Mouse (Mus musculus): Measurements from ENCODE around the gene Myh10.

The Myh10 gene

DNA sequence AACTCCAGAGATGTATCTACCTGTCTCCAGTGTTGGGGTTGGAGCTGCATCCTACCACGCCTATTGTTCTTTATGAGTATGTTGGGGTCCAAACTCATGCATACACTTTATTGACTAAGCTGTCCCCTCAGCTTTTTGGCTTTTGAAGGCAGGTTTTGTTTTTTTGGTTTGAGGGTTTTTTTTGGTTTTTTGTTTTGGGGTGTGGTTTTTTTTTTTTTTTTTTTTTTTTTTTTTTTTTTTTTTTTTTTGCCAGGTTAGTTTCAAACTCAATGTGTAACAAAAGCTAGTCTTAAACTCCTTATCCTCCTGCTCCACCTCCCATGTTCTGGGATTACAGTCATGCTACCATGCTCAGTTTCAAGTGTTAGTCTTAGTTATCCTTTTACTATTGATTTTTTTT is 12.9 kb downstream of the Myh10 start:
- Histone ChIP-seq H3K36me3 (ENCODE audit: insufficient read depth, low read length) (peaks cover 44% of the 10 kb centered on the region), H3K4me1 (replicated peaks; ENCODE audit: low read depth, low read length) (no peaks in the 10 kb centered on the region)
- TF ChIP-seq CTCF (conservative IDR thresholded peaks at IDR 0.05; ENCODE audit: low read length) (no peak), POU5F1 (IDR thresholded peaks at IDR 0.05; ENCODE audit: borderline replicate concordance, low read length) (no peak), NANOG (IDR thresholded peaks at IDR 0.05; ENCODE audit: borderline replicate concordance, low read length) (no peak)

DNA sequence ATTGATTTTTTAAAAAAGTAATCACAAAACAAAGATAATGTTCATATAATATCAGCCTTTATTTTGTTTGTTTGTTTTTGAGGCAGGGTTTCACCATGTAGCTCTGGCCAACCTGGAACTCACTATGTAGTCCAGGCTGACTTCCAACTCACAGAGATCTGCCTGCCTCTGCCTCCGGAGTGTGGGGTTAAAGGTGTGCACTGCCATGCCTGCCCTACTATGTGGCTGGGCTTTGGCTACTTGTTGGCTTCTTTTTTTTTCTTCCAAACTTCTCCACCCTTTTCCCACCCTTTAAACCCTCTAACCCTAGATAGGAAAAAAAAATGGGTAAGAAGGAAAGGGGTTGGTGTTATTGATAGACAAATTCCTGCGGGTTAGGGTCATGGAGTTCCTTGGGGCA is 13.5 kb downstream of the Myh10 start:
- peaks cover 9% of the 10 kb centered on the region for H3K9me3 ChIP-seq (ENCODE audit: low read length)
- no peaks in the 10 kb centered on the region for H3K27me3 ChIP-seq (ENCODE audit: insufficient read depth, low read length)
- peaks cover 38% of the 10 kb centered on the region for H3K36me3 ChIP-seq (ENCODE audit: insufficient read depth, low read length)
- H3K4me1 ChIP-seq (replicated peaks; ENCODE audit: low read depth, low read length), result no peaks in the 10 kb centered on the region
- no peak overlapping the region for H3K4me3 ChIP-seq (replicated peaks; ENCODE audit: low read length)
- no peak for TF ChIP-seq CTCF (conservative IDR thresholded peaks at IDR 0.05; ENCODE audit: low read length)
- no peak for TF ChIP-seq NANOG (IDR thresholded peaks at IDR 0.05; ENCODE audit: borderline replicate concordance, low read length)
- no peak for TF ChIP-seq POU5F1 (IDR thresholded peaks at IDR 0.05; ENCODE audit: borderline replicate concordance, low read length)

More for the DNA sequence above, 12.9 kb downstream of the Myh10 start:
- peaks cover 9% of the 10 kb centered on the region for H3K9me3 ChIP-seq (ENCODE audit: low read length)
- no peak overlapping the region for H3K4me3 ChIP-seq (replicated peaks; ENCODE audit: low read length)
- H3K27me3 ChIP-seq (ENCODE audit: insufficient read depth, low read length), result no peaks in the 10 kb centered on the region

DNA sequence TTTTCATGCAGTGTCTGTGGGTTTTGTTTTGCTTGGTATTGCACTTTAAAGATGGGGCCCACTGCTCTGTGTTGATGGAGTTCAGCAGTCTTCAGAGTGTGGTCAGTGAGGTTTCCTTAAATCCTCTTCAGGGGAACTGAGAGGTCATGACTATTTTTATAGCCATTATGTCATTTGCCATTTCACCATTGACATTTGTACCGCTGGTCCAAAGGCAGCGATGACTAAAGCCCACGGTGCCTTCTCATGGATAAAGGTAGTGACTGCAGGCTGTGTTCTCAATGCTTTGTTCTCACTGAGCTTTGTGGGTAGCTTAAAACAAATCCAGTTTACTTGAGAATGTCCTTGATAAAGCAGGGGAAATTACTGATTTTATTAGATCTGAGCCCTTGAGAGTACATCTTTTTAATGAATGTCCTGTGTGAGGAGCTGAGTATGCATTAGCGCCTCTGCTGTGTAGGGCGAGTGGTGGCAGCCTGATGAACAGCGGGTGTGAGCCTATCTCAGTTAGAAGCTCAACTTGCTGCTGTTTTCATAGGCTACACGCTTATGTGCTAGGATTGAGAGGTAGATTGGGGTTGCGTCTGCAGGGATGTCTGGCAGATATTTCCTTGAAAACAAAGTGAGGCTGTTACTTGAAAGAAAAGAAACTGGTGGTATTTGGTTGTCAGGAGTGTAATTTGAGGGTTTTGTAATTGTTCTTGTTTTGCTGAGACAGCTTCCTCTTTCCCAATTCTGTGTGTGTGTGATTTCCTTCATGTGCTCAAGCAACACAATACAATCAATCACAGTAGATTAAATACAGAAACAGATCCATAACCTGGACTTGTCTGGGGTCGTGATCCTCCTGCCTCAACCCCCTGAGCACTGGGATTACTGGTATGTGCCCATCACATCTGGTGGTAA is 15.4 kb downstream of the Myh10 start:
- TF ChIP-seq CTCF (conservative IDR thresholded peaks at IDR 0.05; ENCODE audit: low read length), result no peak
- TF ChIP-seq NANOG (IDR thresholded peaks at IDR 0.05; ENCODE audit: borderline replicate concordance, low read length), result no peak
- no peak for TF ChIP-seq POU5F1 (IDR thresholded peaks at IDR 0.05; ENCODE audit: borderline replicate concordance, low read length)

DNA sequence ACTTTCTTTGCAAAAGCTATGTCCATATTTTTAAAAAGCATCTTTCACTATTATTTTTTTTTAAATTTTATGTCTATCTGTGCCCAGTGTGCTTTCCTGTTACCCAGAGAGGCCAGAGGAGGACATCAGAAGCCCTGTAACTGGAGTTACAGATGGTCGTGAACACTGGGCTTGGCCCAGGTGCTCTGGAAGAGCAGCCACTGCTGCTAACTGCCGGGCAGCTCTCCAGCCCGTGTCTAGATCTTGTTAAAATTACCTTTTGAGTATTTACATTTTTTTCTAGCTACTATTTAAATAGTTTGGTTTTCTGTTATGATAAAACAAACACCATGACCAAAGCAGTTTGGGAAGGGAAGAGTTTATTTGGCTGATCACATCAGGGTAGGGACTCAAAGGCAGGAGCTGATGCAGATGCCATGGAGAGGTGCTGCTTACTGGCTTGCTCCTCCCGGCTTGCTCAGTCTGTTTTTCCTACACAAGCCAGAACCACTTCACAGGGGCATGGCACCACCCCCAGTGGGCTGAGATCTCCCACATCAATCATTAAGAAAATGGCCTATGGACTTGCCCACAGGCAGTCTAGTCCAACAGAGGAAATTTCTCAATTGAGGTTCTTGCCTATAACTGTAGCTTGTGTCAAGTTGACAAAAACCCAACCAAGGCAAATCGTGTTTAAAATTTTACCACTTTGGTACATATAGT is 16.7 kb downstream of the Myh10 start:
- Histone ChIP-seq H3K27me3 (ENCODE audit: insufficient read depth, low read length) (no peaks in the 10 kb centered on the region), H3K36me3 (ENCODE audit: insufficient read depth, low read length) (0 out of 2 replicates have a peak, but pooled peaks cover 10% of the 10 kb centered on the region), H3K4me1 (replicated peaks; ENCODE audit: low read depth, low read length) (0 out of 2 replicates have a peak, but pooled peaks cover 4% of the 10 kb centered on the region), H3K9me3 (ENCODE audit: low read length) (no peaks in the 10 kb centered on the region), H3K4me3 (replicated peaks; ENCODE audit: low read length) (no peak overlapping the region)
- no peak for TF ChIP-seq NANOG (IDR thresholded peaks at IDR 0.05; ENCODE audit: borderline replicate concordance, low read length)
- TF ChIP-seq POU5F1 (IDR thresholded peaks at IDR 0.05; ENCODE audit: borderline replicate concordance, low read length), result no peak
- no peak for TF ChIP-seq CTCF (conservative IDR thresholded peaks at IDR 0.05; ENCODE audit: low read length)

More for the DNA sequence above, 15.4 kb downstream of the Myh10 start:
- H3K27me3 ChIP-seq (ENCODE audit: insufficient read depth, low read length), result no peaks in the 10 kb centered on the region
- H3K4me3 ChIP-seq (replicated peaks; ENCODE audit: low read length), result no peak overlapping the region
- 0 out of 2 replicates have a peak, but pooled peaks cover 4% of the 10 kb centered on the region for H3K4me1 ChIP-seq (replicated peaks; ENCODE audit: low read depth, low read length)
- H3K9me3 ChIP-seq (ENCODE audit: low read length), result no peaks in the 10 kb centered on the region
- peaks cover 19% of the 10 kb centered on the region for H3K36me3 ChIP-seq (ENCODE audit: insufficient read depth, low read length)

DNA sequence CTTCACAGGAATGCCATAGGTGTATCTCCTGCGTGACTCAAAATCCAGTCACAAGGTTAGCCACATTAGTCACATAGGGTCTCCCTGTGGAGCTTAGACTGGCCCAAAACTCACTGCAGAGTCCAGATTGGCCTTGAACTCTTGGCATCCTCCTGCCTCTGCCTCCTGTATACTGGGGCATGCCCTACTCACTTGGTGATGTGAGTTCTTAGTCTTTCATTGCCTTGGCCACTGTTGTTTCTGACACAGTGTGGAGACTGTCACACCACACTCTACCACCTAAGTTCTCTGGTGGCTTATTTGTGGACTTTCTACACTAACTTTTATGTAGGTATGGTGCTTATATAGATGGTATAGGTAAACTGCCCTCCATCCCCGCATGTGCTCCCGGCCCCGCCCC is 24.8 kb downstream of the Myh10 start:
- H3K36me3 ChIP-seq (ENCODE audit: insufficient read depth, low read length), result 0 out of 2 replicates have a peak, but pooled peaks cover 6% of the 10 kb centered on the region
- no peaks in the 10 kb centered on the region for H3K9me3 ChIP-seq (ENCODE audit: low read length)
- H3K27me3 ChIP-seq (ENCODE audit: insufficient read depth, low read length), result no peaks in the 10 kb centered on the region
- H3K4me1 ChIP-seq (replicated peaks; ENCODE audit: low read depth, low read length), result peaks cover 3% of the 10 kb centered on the region
- no peak overlapping the region for H3K4me3 ChIP-seq (replicated peaks; ENCODE audit: low read length)
- no peak for TF ChIP-seq CTCF (conservative IDR thresholded peaks at IDR 0.05; ENCODE audit: low read length)
- TF ChIP-seq NANOG (IDR thresholded peaks at IDR 0.05; ENCODE audit: borderline replicate concordance, low read length), result no peak
- no peak for TF ChIP-seq POU5F1 (IDR thresholded peaks at IDR 0.05; ENCODE audit: borderline replicate concordance, low read length)

DNA sequence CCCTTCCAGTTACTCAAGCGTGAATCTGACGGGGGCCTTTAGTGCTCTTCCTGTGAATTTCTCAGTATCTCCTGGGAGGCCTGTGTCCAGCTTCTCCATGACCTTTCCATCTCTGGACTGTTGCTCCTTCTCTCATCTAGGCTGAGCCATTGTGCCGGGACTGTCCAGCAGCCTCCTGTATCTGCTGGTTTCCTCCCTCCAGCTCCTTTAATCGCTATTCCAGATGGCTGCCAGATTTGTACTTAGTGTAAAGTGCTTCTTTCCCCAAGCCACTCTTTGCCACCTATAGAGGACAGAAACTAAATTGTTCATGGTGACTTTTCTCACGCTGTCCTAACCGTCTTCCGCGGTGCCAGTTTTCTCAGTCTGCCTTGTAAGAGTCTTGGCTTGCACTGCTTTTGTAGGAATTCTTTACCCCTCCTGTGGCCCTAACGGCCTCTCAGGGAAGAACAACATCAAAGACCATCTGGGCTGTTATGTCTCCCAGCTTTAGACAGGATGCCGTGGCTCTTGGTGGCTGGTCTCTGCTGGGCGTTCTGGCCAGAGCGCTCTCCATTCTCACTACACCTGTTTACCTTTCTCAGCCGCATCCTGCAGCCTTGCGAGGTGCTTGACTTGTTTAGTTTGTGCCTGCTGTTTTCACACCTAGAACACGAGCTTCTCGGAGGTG is 25.9 kb downstream of the Myh10 start:
- no peak overlapping the region for H3K4me3 ChIP-seq (replicated peaks; ENCODE audit: low read length)
- H3K27me3 ChIP-seq (ENCODE audit: insufficient read depth, low read length), result no peaks in the 10 kb centered on the region
- H3K4me1 ChIP-seq (replicated peaks; ENCODE audit: low read depth, low read length), result peaks cover 3% of the 10 kb centered on the region
- H3K9me3 ChIP-seq (ENCODE audit: low read length), result no peaks in the 10 kb centered on the region
- peaks cover 10% of the 10 kb centered on the region; the same call in 1 of the 2 replicates for H3K36me3 ChIP-seq (ENCODE audit: insufficient read depth, low read length)
- no peak for TF ChIP-seq CTCF (conservative IDR thresholded peaks at IDR 0.05; ENCODE audit: low read length)
- TF ChIP-seq POU5F1 (IDR thresholded peaks at IDR 0.05; ENCODE audit: borderline replicate concordance, low read length), result no peak
- TF ChIP-seq NANOG (IDR thresholded peaks at IDR 0.05; ENCODE audit: borderline replicate concordance, low read length), result no peak

DNA sequence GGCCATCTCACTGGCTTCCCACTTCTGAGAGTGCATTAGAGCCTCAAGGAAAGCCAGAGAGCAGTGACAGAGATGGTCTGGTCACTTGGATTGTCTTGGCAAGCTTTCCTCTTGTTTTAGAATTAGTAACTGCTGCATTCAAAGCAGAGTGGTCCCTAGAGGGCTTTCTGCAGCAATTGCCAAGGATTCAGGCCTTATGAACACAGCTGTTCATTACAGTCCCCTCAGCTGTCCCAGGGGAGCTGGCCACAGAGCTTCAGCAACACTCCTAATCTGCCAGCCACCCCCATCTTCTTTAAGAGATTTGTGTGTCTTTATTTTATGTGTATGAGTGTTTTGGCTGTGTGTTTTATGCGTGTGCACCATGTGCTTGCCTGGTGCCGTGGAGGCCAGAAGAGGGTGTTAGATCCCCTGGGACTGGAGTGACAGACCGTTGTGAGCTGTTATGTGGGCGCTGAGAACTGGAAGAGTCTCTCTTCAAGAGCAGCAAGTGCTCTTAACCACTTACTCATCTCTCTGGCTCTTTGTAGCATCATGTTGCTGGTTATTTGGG is 27.8 kb downstream of the Myh10 start:
- H3K36me3 ChIP-seq (ENCODE audit: insufficient read depth, low read length), result peaks cover 9% of the 10 kb centered on the region
- no peak overlapping the region for H3K4me3 ChIP-seq (replicated peaks; ENCODE audit: low read length)
- no peaks in the 10 kb centered on the region for H3K9me3 ChIP-seq (ENCODE audit: low read length)
- H3K27me3 ChIP-seq (ENCODE audit: insufficient read depth, low read length), result no peaks in the 10 kb centered on the region
- TF ChIP-seq CTCF (conservative IDR thresholded peaks at IDR 0.05; ENCODE audit: low read length) (no peak), NANOG (IDR thresholded peaks at IDR 0.05; ENCODE audit: borderline replicate concordance, low read length) (no peak), POU5F1 (IDR thresholded peaks at IDR 0.05; ENCODE audit: borderline replicate concordance, low read length) (no peak)
- H3K4me1 ChIP-seq (replicated peaks; ENCODE audit: low read depth, low read length), result peaks cover 3% of the 10 kb centered on the region

Measured in E14TG2a.4 (cell line).